Mouse (Mus musculus): ENCODE data around the gene Arrb2.

- no peak for TF ChIP-seq GATA1 (IDR thresholded peaks at IDR 0.05; ENCODE audit: borderline replicate concordance, low read length)
- no peak for TF ChIP-seq FLI1 (IDR thresholded peaks at IDR 0.05; ENCODE audit: low read length)
Observed at GRCm38 (mm10) chr11:70435476-70435875, 3.0 kb downstream of the Arrb2 start.
